Mouse (Mus musculus) spleen, postnatal 14 days (tissue): ENCODE data around the gene Selenov.

Experiments
- DNase-seq, 2 experiments: peaks; one replicate each; pipeline ENCODE4 v3.0.0; 2021 to 2022; ENCODE audit warnings: low spot score in 2 of 2

Gene Selenov

GRCm38 (mm10) chr7:28290638-28291590 lies at the start of gene Selenov:
Gene Selenov (minus strand): TSS chr7:28291186.
- DNase-seq: no peak

- DNase-seq: peak in 1 of 2 experiments; percentile 45
Observed at GRCm38 (mm10) chr7:28339213-28339917, 48.4 kb upstream of the Selenov start.

- peak; percentile 93 to 95 for DNase-seq
Observed at GRCm38 (mm10) chr7:28338108-28338998, 47.4 kb upstream of the Selenov start, which contains the start of gene Supt5. Gene Supt5 (minus strand): TSS chr7:28338746.

GRCm38 (mm10) chr7:28335471-28335870 lies 44.5 kb upstream of the Selenov start:
- DNase-seq: no peak

GRCm38 (mm10) chr7:28334534-28334933 lies 43.5 kb upstream of the Selenov start:
- no peak for DNase-seq

- no peak for DNase-seq
Observed at GRCm38 (mm10) chr7:28328260-28328659, 37.3 kb upstream of the Selenov start.

GRCm38 (mm10) chr7:28326457-28326856 lies 35.5 kb upstream of the Selenov start:
- DNase-seq: no peak

GRCm38 (mm10) chr7:28325293-28325692 lies 34.3 kb upstream of the Selenov start:
- no peak for DNase-seq

- DNase-seq: no peak
Observed at GRCm38 (mm10) chr7:28321974-28322720, 31.2 kb upstream of the Selenov start.

GRCm38 (mm10) chr7:28318714-28319113 lies 27.7 kb upstream of the Selenov start:
- DNase-seq: no peak

- no peak for DNase-seq
Observed at GRCm38 (mm10) chr7:28318036-28318435, 27.1 kb upstream of the Selenov start.

- DNase-seq: peak; percentile 96 to 98
Observed at GRCm38 (mm10) chr7:28311926-28312543, 21.0 kb upstream of the Selenov start, which contains the start of gene Timm50. Gene Timm50 (minus strand): TSS chr7:28312072.

GRCm38 (mm10) chr7:28311151-28311925 lies 20.4 kb upstream of the Selenov start:
- no peak for DNase-seq

GRCm38 (mm10) chr7:28309737-28310136 lies 18.8 kb upstream of the Selenov start:
- no peak for DNase-seq

- no peak for DNase-seq
Observed at GRCm38 (mm10) chr7:28306216-28306615, 15.2 kb upstream of the Selenov start.

- no peak for DNase-seq
Observed at GRCm38 (mm10) chr7:28305641-28306040, 14.7 kb upstream of the Selenov start.

GRCm38 (mm10) chr7:28301616-28302433 lies 10.8 kb upstream of the Selenov start, which contains the start of gene Dll3:
Gene Dll3 (minus strand): TSS chr7:28302238.
- DNase-seq: peak; percentile 36 to 51

- no peak for DNase-seq
Observed at GRCm38 (mm10) chr7:28298837-28299625, 8.0 kb upstream of the Selenov start.
